ENCODE assay signal across 22 mouse cellular contexts in genomic region chr1:170623432-170623831, GRCm38 (mm10). TPM values are rescaled to one million over a fixed set of nuclear protein-coding genes. Genes with fewer than 3 reads are reported as not detected.
A peak's percentile ranks its signal among the peaks of the same experiment; 100 is the strongest.
DNase-seq lines count a peak whose midpoint lies in the region; ATAC-seq lines count a peak whose summit lies in the region.
"Had no signal": no experiment of that assay in that cellular context is flagged by ENCODE, and none has a peak within 500 bp of the region (broad histone marks: within the 10 kb centered on the region; RNA-seq: fewer than 3 reads in every experiment).

No protein-coding gene starts in this region.

- no peaks in the 10 kb centered on the region for H3K27me3 ChIP-seq in heart, embryonic 13.5 days (replicated peaks)
- no peaks in the 10 kb centered on the region for H3K27me3 ChIP-seq in lung, embryonic 16.5 days (ENCODE audit: control insufficient read depth, insufficient read depth, low read depth, low read length)
- no peaks in the 10 kb centered on the region for H3K27me3 ChIP-seq in forebrain, embryonic 16.5 days (replicated peaks; ENCODE audit: control insufficient read depth, insufficient read depth, low read length)
- H3K27me3 ChIP-seq: embryonic facial prominence, embryonic 15.5 days; forebrain, embryonic 13.5 days; hindbrain, embryonic 12.5 days; limb, embryonic 12.5 days; midbrain, embryonic 13.5 days; neural tube, embryonic 15.5 days had no signal

- peaks cover 8% of the 10 kb centered on the region; the same call in 1 of the 2 replicates for H3K36me3 ChIP-seq in heart, embryonic 13.5 days
- no peaks in the 10 kb centered on the region for H3K36me3 ChIP-seq in lung, embryonic 16.5 days (ENCODE audit: control insufficient read depth, insufficient read depth, low read length)
- H3K36me3 ChIP-seq in forebrain, embryonic 16.5 days (ENCODE audit: control insufficient read depth, insufficient read depth): no peaks in the 10 kb centered on the region
- H3K36me3 ChIP-seq: embryonic facial prominence, embryonic 15.5 days; hindbrain, embryonic 12.5 days; limb, embryonic 12.5 days; midbrain, embryonic 13.5 days; neural tube, embryonic 15.5 days had no signal

- no peak overlapping the region for H3K9ac ChIP-seq in heart, embryonic 13.5 days
- no peak overlapping the region for H3K9ac ChIP-seq in lung, embryonic 16.5 days (ENCODE audit: low read length)
- no peak overlapping the region for H3K9ac ChIP-seq in forebrain, embryonic 16.5 days (replicated peaks; ENCODE audit: low read depth, low read length)
- H3K9ac ChIP-seq: embryonic facial prominence, embryonic 15.5 days; forebrain, embryonic 13.5 days; hindbrain, embryonic 12.5 days; limb, embryonic 12.5 days; midbrain, embryonic 13.5 days; neural tube, embryonic 15.5 days had no signal

- H3K4me3 ChIP-seq in heart, embryonic 13.5 days: no peak overlapping the region
- no peak overlapping the region for H3K4me3 ChIP-seq in lung, embryonic 16.5 days (ENCODE audit: low read length)
- no peak overlapping the region for H3K4me3 ChIP-seq in forebrain, embryonic 16.5 days (replicated peaks; ENCODE audit: low read length)
- H3K4me3 ChIP-seq: embryonic facial prominence, embryonic 15.5 days; forebrain, embryonic 13.5 days; hindbrain, embryonic 12.5 days; limb, embryonic 12.5 days; midbrain, embryonic 13.5 days; myocyte; neural tube, embryonic 15.5 days had no signal

- ATAC-seq in heart, embryonic 13.5 days (ENCODE audit: extremely low read depth, insufficient number of reproducible peaks, low FRiP score, low TSS enrichment): no peak
- ATAC-seq in lung, embryonic 16.5 days (ENCODE audit: low read depth): 0 out of 2 replicates have a peak, but pooled peaks have one; percentile 37
- peak; percentile 63 for ATAC-seq in erythroid progenitor cell, adult 5-6 weeks (replicated peaks; ENCODE audit: low FRiP score, poor library complexity, severe bottlenecking)
- ATAC-seq in forebrain, embryonic 16.5 days: no peak
- ATAC-seq: forebrain, embryonic 13.5 days; inflammation-experienced regulatory T-cells, adult 6 months; midbrain, embryonic 13.5 days had no signal

- 93% methylated on average over 1 of the region's 1 CpGs for WGBS in heart, embryonic 13.5 days
- 84% methylated on average over 1 of the region's 1 CpGs for WGBS in lung, embryonic 16.5 days
- 96% methylated on average over 1 of the region's 1 CpGs for WGBS in forebrain, embryonic 16.5 days

- H3K27ac ChIP-seq in heart, embryonic 13.5 days (replicated peaks): peak overlapping the region; percentile 95
- peak overlapping the region; percentile 48; the same call in 1 of the 2 replicates for H3K27ac ChIP-seq in lung, embryonic 16.5 days (ENCODE audit: low read length)
- no peak overlapping the region for H3K27ac ChIP-seq in forebrain, embryonic 16.5 days (ENCODE audit: low read length)
- H3K27ac ChIP-seq: embryonic facial prominence, embryonic 15.5 days; forebrain, embryonic 13.5 days; hindbrain, embryonic 12.5 days; limb, embryonic 12.5 days; macrophage; midbrain, embryonic 13.5 days; neural tube, embryonic 15.5 days; stomach, postnatal 0 days had no signal

- no peak for DNase-seq in heart, adult 8-10 months (ENCODE audit: low spot score)
- DNase-seq in lung, postnatal 10 days: no peak
- no peak for DNase-seq in urinary bladder, postnatal 36 days (ENCODE audit: low spot score in 2 of 2)
- DNase-seq: cerebellum, adult 9-10 months; gastrocnemius, postnatal 25 days; kidney, adult 9 months; kidney, postnatal 4 days; thymus, postnatal 36 days had no signal

- peaks cover 21% of the 10 kb centered on the region for H3K9me3 ChIP-seq in heart, embryonic 13.5 days
- H3K9me3 ChIP-seq in lung, embryonic 16.5 days (ENCODE audit: control insufficient read depth, low read length): peaks cover 5% of the 10 kb centered on the region; the same call in 1 of the 2 replicates
- H3K9me3 ChIP-seq in forebrain, embryonic 16.5 days (ENCODE audit: control insufficient read depth, low read length): peaks cover 5% of the 10 kb centered on the region; the same call in 1 of the 2 replicates
- H3K9me3 ChIP-seq: embryonic facial prominence, embryonic 15.5 days; midbrain, embryonic 13.5 days had no signal

- peaks cover 16% of the 10 kb centered on the region for H3K4me1 ChIP-seq in heart, embryonic 13.5 days
- no peaks in the 10 kb centered on the region for H3K4me1 ChIP-seq in lung, embryonic 16.5 days (replicated peaks; ENCODE audit: control insufficient read depth, insufficient read depth, low read length)
- H3K4me1 ChIP-seq in forebrain, embryonic 16.5 days (replicated peaks; ENCODE audit: control insufficient read depth, insufficient read depth, low read length): no peaks in the 10 kb centered on the region
- H3K4me1 ChIP-seq: embryonic facial prominence, embryonic 15.5 days; forebrain, embryonic 13.5 days; hindbrain, embryonic 12.5 days; limb, embryonic 12.5 days; midbrain, embryonic 13.5 days; neural tube, embryonic 15.5 days had no signal

- peak overlapping the region; percentile 16; the same call in 1 of the 2 replicates for H3K4me2 ChIP-seq in heart, embryonic 13.5 days
- H3K4me2 ChIP-seq in lung, embryonic 16.5 days (ENCODE audit: low read depth, low read length): no peak overlapping the region
- no peak overlapping the region for H3K4me2 ChIP-seq in forebrain, embryonic 16.5 days (ENCODE audit: low read length)
- H3K4me2 ChIP-seq: embryonic facial prominence, embryonic 15.5 days; forebrain, embryonic 13.5 days; hindbrain, embryonic 12.5 days; limb, embryonic 12.5 days; midbrain, embryonic 13.5 days; neural tube, embryonic 15.5 days had no signal

RNA-seq across cellular contexts. Expression of gene Olfml2b, which starts 20.9 kb away (rescaled TPM):
- polyA plus RNA-seq in heart, embryonic 13.5 days (2015; fragmentation: Nextera tagmentation; extraction: Ambion mirVana): 35.8 and 38.4 TPM in 2 replicates
- total RNA-seq in heart, adult 8-10 months (2022): 10 to 100 TPM in 1 of 4 experiments, 1 to 10 TPM in 3; 4.4 to 14.8 (median 7.6) TPM
- 21.9 TPM in 2 replicates for polyA plus RNA-seq in lung, embryonic 16.5 days (2015; fragmentation: Nextera tagmentation; extraction: Ambion mirVana)
- 0.42 and 4.0 TPM in 2 replicates for total RNA-seq in erythroid progenitor cell, adult 5-6 weeks (2015; ENCODE audit: low replicate concordance)
- 0.83 and 3.0 TPM in 2 replicates for total RNA-seq in erythroid progenitor cell, adult 5-6 weeks (2017; ENCODE audit: low replicate concordance)
- polyA plus RNA-seq in forebrain, embryonic 16.5 days (2015; fragmentation: Nextera tagmentation; extraction: Ambion mirVana): 11.1 and 12.2 TPM in 2 replicates
- polyA plus RNA-seq: inflammation-experienced regulatory T-cells, adult 6 months had no signal

RNA-seq across cellular contexts. Expression of gene Nos1ap, which starts 33.8 kb away (rescaled TPM):
- polyA plus RNA-seq in heart, embryonic 13.5 days (2015; fragmentation: Nextera tagmentation; extraction: Ambion mirVana): 17.9 and 21.2 TPM in 2 replicates
- 10 to 100 TPM; 22.5 to 27.8 (median 25.2) TPM for total RNA-seq in heart, adult 8-10 months (2022)
- polyA plus RNA-seq in lung, embryonic 16.5 days (2015; fragmentation: Nextera tagmentation; extraction: Ambion mirVana): 7.1 and 8.8 TPM in 2 replicates
- 38.1 and 70.6 TPM in 2 replicates for total RNA-seq in erythroid progenitor cell, adult 5-6 weeks (2015; ENCODE audit: low replicate concordance)
- total RNA-seq in erythroid progenitor cell, adult 5-6 weeks (2017; ENCODE audit: low replicate concordance): 58.3 and 76.5 TPM in 2 replicates
- 20.9 and 26.9 TPM in 2 replicates for polyA plus RNA-seq in forebrain, embryonic 16.5 days (2015; fragmentation: Nextera tagmentation; extraction: Ambion mirVana)
- polyA plus RNA-seq: inflammation-experienced regulatory T-cells, adult 6 months had no signal

Comparison
In these comparisons a context has a peak if more than half of its experiments do, and no peak if none do; other contexts are left out.
1. ATAC-seq: peak in lung, embryonic 16.5 days (single experiment) and erythroid progenitor cell, adult 5-6 weeks (single experiment); none in heart, embryonic 13.5 days (single experiment) and forebrain, embryonic 16.5 days (single experiment).